Mouse (Mus musculus) skeletal muscle tissue, adult 2 months (tissue): ENCODE results near the gene 1300017J02Rik.
A peak's percentile ranks its signal among the peaks of the same experiment; 100 is the strongest.
"Not testable (repeated sequence)": the region's sequence is repeated elsewhere in the genome, so short reads cannot be mapped to it uniquely, and the experiment has no call there.

Source experiments
- DNase-seq: peaks from one replicate; pipeline ENCODE4 v3.0.0-alpha.2; 2012; ENCODE audit warnings: low read depth, low spot score

1300017J02Rik gene

GRCm38 (mm10) chr9:103304927-103305326 is at the start of gene 1300017J02Rik, which contains the start of gene Topbp1:
1300017J02Rik (minus strand) TSS chr9:103305082.
Topbp1 (plus strand) TSS chr9:103305215.
- peak; percentile 89 for DNase-seq

- DNase-seq, result not testable (repeated sequence)
Measured at GRCm38 (mm10) chr9:103353500-103354260, 48.8 kb upstream of the 1300017J02Rik start.

GRCm38 (mm10) chr9:103348791-103349190 is 43.9 kb upstream of the 1300017J02Rik start:
- DNase-seq, result no peak

GRCm38 (mm10) chr9:103347996-103348490 is 43.2 kb upstream of the 1300017J02Rik start:
- no peak for DNase-seq

- no peak for DNase-seq
Measured at GRCm38 (mm10) chr9:103347045-103347444, 42.2 kb upstream of the 1300017J02Rik start.

- DNase-seq, result no peak
Measured at GRCm38 (mm10) chr9:103336912-103337311, 32.0 kb upstream of the 1300017J02Rik start.

GRCm38 (mm10) chr9:103332663-103333062 is 27.8 kb upstream of the 1300017J02Rik start:
- DNase-seq, result no peak

GRCm38 (mm10) chr9:103326449-103326848 is 21.6 kb upstream of the 1300017J02Rik start:
- DNase-seq, result no peak

- DNase-seq, result no peak
Measured at GRCm38 (mm10) chr9:103324678-103325077, 19.8 kb upstream of the 1300017J02Rik start.

- no peak for DNase-seq
Measured at GRCm38 (mm10) chr9:103309832-103310231, 5.0 kb upstream of the 1300017J02Rik start.

GRCm38 (mm10) chr9:103305332-103306041 is 605 bp upstream of the 1300017J02Rik start:
- DNase-seq, result no peak

- DNase-seq, result peak; percentile 19
Measured at GRCm38 (mm10) chr9:103302666-103303065, 2.2 kb downstream of the 1300017J02Rik start.

- no peak for DNase-seq
Measured at GRCm38 (mm10) chr9:103302239-103302638, 2.6 kb downstream of the 1300017J02Rik start.

- DNase-seq, result no peak
Measured at GRCm38 (mm10) chr9:103301086-103301485, 3.8 kb downstream of the 1300017J02Rik start.

GRCm38 (mm10) chr9:103294507-103294906 is 10.4 kb downstream of the 1300017J02Rik start:
- no peak for DNase-seq

GRCm38 (mm10) chr9:103288489-103289180 is 16.2 kb downstream of the 1300017J02Rik start:
- no peak for DNase-seq

- no peak for DNase-seq
Measured at GRCm38 (mm10) chr9:103287840-103288488, 16.9 kb downstream of the 1300017J02Rik start.

- DNase-seq, result no peak
Measured at GRCm38 (mm10) chr9:103286901-103287422, 17.9 kb downstream of the 1300017J02Rik start.

GRCm38 (mm10) chr9:103286396-103286795 is 18.5 kb downstream of the 1300017J02Rik start:
- no peak for DNase-seq

GRCm38 (mm10) chr9:103276876-103277275 is 28.0 kb downstream of the 1300017J02Rik start:
- no peak for DNase-seq

GRCm38 (mm10) chr9:103275676-103276075 is 29.2 kb downstream of the 1300017J02Rik start:
- DNase-seq, result no peak
